Mouse (Mus musculus) left cerebral cortex, adult 18-20 months (tissue): ENCODE data around the gene Btg2. TPM values are rescaled to one million over a fixed set of nuclear protein-coding genes. Genes with fewer than 3 reads are reported as not detected.

Experiments
- DNase-seq, 2 experiments: peaks; one replicate each; pipeline ENCODE4 v3.0.0; 2021 to 2022; ENCODE audit warnings: low spot score in 2 of 2, mixed read lengths in 1 of 2
- total RNA-seq, 2 experiments: library from RNA; stranded (reverse); gene quantifications; 2 replicates each; pipeline ENCODE4 v1.2.3; 2021

Gene Btg2
- total RNA-seq, 2 experiments from 2014 or later = 18.7 to 22.2 TPM

- peak in 1 of 2 experiments; percentile 48 for DNase-seq
These were observed 20.0 kb upstream of the Btg2 start for GRCm38 (mm10) chr1:134098726-134099515.

- DNase-seq = no peak
These were observed 19.2 kb upstream of the Btg2 start for GRCm38 (mm10) chr1:134097956-134098725.

- DNase-seq = no peak
These were observed 18.3 kb upstream of the Btg2 start for GRCm38 (mm10) chr1:134097080-134097855.

- DNase-seq = no peak
These were observed 17.5 kb upstream of the Btg2 start for GRCm38 (mm10) chr1:134096264-134096934.

- no peak for DNase-seq
These were observed 16.8 kb upstream of the Btg2 start for GRCm38 (mm10) chr1:134095721-134096120.

- no peak for DNase-seq
These were observed 16.2 kb upstream of the Btg2 start for GRCm38 (mm10) chr1:134095033-134095612.

- no peak for DNase-seq
These were observed 15.0 kb upstream of the Btg2 start for GRCm38 (mm10) chr1:134093771-134094526.

GRCm38 (mm10) chr1:134092852-134093770, 14.2 kb upstream of the Btg2 start:
- DNase-seq = peak; percentile 90 to 93

- DNase-seq = no peak
These were observed 13.4 kb upstream of the Btg2 start for GRCm38 (mm10) chr1:134092368-134092767.

GRCm38 (mm10) chr1:134091851-134092250, 12.9 kb upstream of the Btg2 start:
- no peak for DNase-seq

GRCm38 (mm10) chr1:134089074-134089473, 10.2 kb upstream of the Btg2 start:
- no peak for DNase-seq

GRCm38 (mm10) chr1:134086811-134087398, 8.0 kb upstream of the Btg2 start:
- DNase-seq = no peak

GRCm38 (mm10) chr1:134086017-134086416, 7.1 kb upstream of the Btg2 start:
- no peak for DNase-seq

- no peak for DNase-seq
These were observed 5.2 kb upstream of the Btg2 start for GRCm38 (mm10) chr1:134084128-134084527.

- no peak for DNase-seq
These were observed 4.8 kb upstream of the Btg2 start for GRCm38 (mm10) chr1:134083676-134084075.

GRCm38 (mm10) chr1:134082987-134083516, 4.1 kb upstream of the Btg2 start:
- DNase-seq = peak; percentile 72 to 82

- no peak for DNase-seq
These were observed 2.0 kb upstream of the Btg2 start for GRCm38 (mm10) chr1:134080881-134081450.

- no peak for DNase-seq
These were observed 1.5 kb upstream of the Btg2 start for GRCm38 (mm10) chr1:134080406-134080805.
